Mouse (Mus musculus) kidney, embryonic 14.5 days (tissue): Measurements from ENCODE around the gene Bex1. TPM values are rescaled to one million over a fixed set of nuclear protein-coding genes. Genes with fewer than 3 reads are reported as not detected.
"Not testable (repeated sequence)": the region's sequence is repeated elsewhere in the genome, so short reads cannot be mapped to it uniquely, and the experiment has no call there.

Experiments
- ATAC-seq: fragments of 200-750 bp; cut with Nextera tagmentation; 2 replicates; pipeline ENCODE4 v1.8.0; 2017; ENCODE audit warnings: moderate number of reproducible peaks, mild to moderate bottlenecking, moderate TSS enrichment, moderate library complexity; ENCODE audit not compliant: low FRiP score, low TSS enrichment
- H3K27ac ChIP-seq: fragments of 300-500 bp; sonication (generic); 2 replicates; pipeline ENCODE4 v1.5.1; 2014; ENCODE audit warnings: low read depth, mild to moderate bottlenecking, low read length, moderate library complexity, mixed read lengths
- H3K27me3 ChIP-seq: fragments of 300-500 bp; sonication (generic); 2 replicates; pipeline ENCODE4 v1.6.1; 2014; ENCODE audit warnings: mild to moderate bottlenecking, low read length; ENCODE audit not compliant: control insufficient read depth, insufficient read depth
- H3K36me3 ChIP-seq: fragments of 300-500 bp; sonication (generic); 2 replicates; pipeline ENCODE4 v1.6.1; 2014; ENCODE audit warnings: low read length, mixed read lengths; ENCODE audit not compliant: control insufficient read depth, insufficient read depth
- H3K4me1 ChIP-seq: fragments of 300-500 bp; sonication (generic); 2 replicates; pipeline ENCODE4 v1.6.1; 2014; ENCODE audit warnings: low read length, mixed read lengths; ENCODE audit not compliant: control insufficient read depth, insufficient read depth
- H3K4me2 ChIP-seq: fragments of 300-500 bp; sonication (generic); replicated peaks from 2 replicates; pipeline ENCODE4 v1.6.1; 2014; ENCODE audit warnings: low read depth, mild to moderate bottlenecking, low read length
- H3K4me3 ChIP-seq: fragments of 300-500 bp; sonication (generic); 2 replicates; pipeline ENCODE4 v1.5.1; 2014; ENCODE audit warnings: mild to moderate bottlenecking, low read length
- H3K9ac ChIP-seq: fragments of 300-500 bp; sonication (generic); 2 replicates; pipeline ENCODE4 v1.6.1; 2014; ENCODE audit warnings: low read depth, mild to moderate bottlenecking, low read length, moderate library complexity
- H3K9me3 ChIP-seq: fragments of 300-500 bp; sonication (generic); 2 replicates; pipeline ENCODE4 v1.6.1; 2016; ENCODE audit warnings: low read length; ENCODE audit not compliant: control insufficient read depth
- WGBS: fragments of 180-500 bp; shearing (Covaris S2); extraction: QIAGEN DNeasy Blood & Tissue Kit; methylation state at CpG from one replicate; pipeline ENCODE4 v1.1.7; 2014; 5-methylcytosine and 5-hydroxymethylcytosine counted together
- polyA plus RNA-seq: library from polyadenylated mRNA; unstranded; fragments of >200 nt; fragmentation: Nextera tagmentation; extraction: Ambion mirVana; gene quantifications from 2 replicates; pipeline ENCODE4 v1.2.1, GENCODE M21; 2014

Bex1 gene
- polyA plus RNA-seq = 70.5 and 71.0 TPM in 2 replicates

GRCm38 (mm10) chrX:136214729-136215677 is at the start of gene Bex1, which contains the start of gene Tceal7:
Gene Bex1, minus strand, starts transcription at chrX:136215513.
Gene Tceal7, plus strand, starts transcription at chrX:136214779.
- 47% methylated on average over 6 of the region's 67 CpGs for WGBS
- H3K9me3 ChIP-seq, H3K36me3 ChIP-seq, H3K9ac ChIP-seq, H3K4me1 ChIP-seq, H3K27me3 ChIP-seq, H3K27ac ChIP-seq: not testable (repeated sequence)
- peak; percentile 95 for ATAC-seq
- peak within 1 kb of the TSS; percentile 29 for H3K4me3 ChIP-seq
- peak within 1 kb of the TSS; percentile 32; the same call in 1 of the 2 replicates for H3K4me2 ChIP-seq

GRCm38 (mm10) chrX:136252023-136252729 is 36.9 kb upstream of the Bex1 start:
- Histone ChIP-seq H3K4me2 (no peak overlapping the region), H3K27me3 (no peaks in the 10 kb centered on the region), H3K4me1 (no peaks in the 10 kb centered on the region), H3K27ac (no peak overlapping the region), H3K9me3 (no peaks in the 10 kb centered on the region), H3K9ac (no peak overlapping the region), H3K36me3 (peaks cover 4% of the 10 kb centered on the region; the same call in 1 of the 2 replicates), H3K4me3 (no peak overlapping the region)
- ATAC-seq = no peak
- WGBS = 71% methylated on average over 6 of the region's 6 CpGs

GRCm38 (mm10) chrX:136249671-136250070 is 34.4 kb upstream of the Bex1 start:
- peaks cover 4% of the 10 kb centered on the region; the same call in 1 of the 2 replicates for H3K36me3 ChIP-seq
- H3K9ac ChIP-seq = no peak overlapping the region
- ATAC-seq = no peak
- no peak overlapping the region for H3K27ac ChIP-seq
- 68% methylated on average over 7 of the region's 7 CpGs for WGBS
- no peak overlapping the region for H3K4me3 ChIP-seq
- H3K9me3 ChIP-seq = no peaks in the 10 kb centered on the region
- H3K4me2 ChIP-seq = no peak overlapping the region
- H3K4me1 ChIP-seq = no peaks in the 10 kb centered on the region
- no peaks in the 10 kb centered on the region for H3K27me3 ChIP-seq

- no peak overlapping the region for H3K9ac ChIP-seq
- no peak overlapping the region for H3K4me2 ChIP-seq
- no peak overlapping the region for H3K27ac ChIP-seq
- ATAC-seq = no peak
- no peak overlapping the region for H3K4me3 ChIP-seq
- 64% methylated on average over 6 of the region's 6 CpGs for WGBS
- no peaks in the 10 kb centered on the region for H3K4me1 ChIP-seq
- no peaks in the 10 kb centered on the region for H3K27me3 ChIP-seq
- H3K9me3 ChIP-seq = no peaks in the 10 kb centered on the region
- H3K36me3 ChIP-seq = peaks cover 4% of the 10 kb centered on the region; the same call in 1 of the 2 replicates
Measured at GRCm38 (mm10) chrX:136248811-136249210, 33.5 kb upstream of the Bex1 start.

- Histone ChIP-seq H3K27me3 (no peaks in the 10 kb centered on the region), H3K4me2 (peak overlapping the region; percentile 36), H3K36me3 (peaks cover 4% of the 10 kb centered on the region; the same call in 1 of the 2 replicates), H3K4me1 (no peaks in the 10 kb centered on the region), H3K9me3 (no peaks in the 10 kb centered on the region), H3K9ac (peak overlapping the region; percentile 72), H3K27ac (peak overlapping the region; percentile 68; the same call in 1 of the 2 replicates), H3K4me3 (peak overlapping the region; percentile 62)
- 33% methylated on average over 15 of the region's 15 CpGs for WGBS
- peak; percentile 87 for ATAC-seq
Measured at GRCm38 (mm10) chrX:136245521-136246071, 30.3 kb upstream of the Bex1 start.

- peak within 1 kb of the TSS; percentile 37 for H3K4me2 ChIP-seq
- H3K27ac ChIP-seq = peak within 1 kb of the TSS; percentile 68; the same call in 1 of the 2 replicates
- no peaks in the 10 kb centered on the region for H3K27me3 ChIP-seq
- H3K9me3 ChIP-seq = no peaks in the 10 kb centered on the region
- 31% methylated on average over 20 of the region's 20 CpGs for WGBS
- peaks cover 4% of the 10 kb centered on the region; the same call in 1 of the 2 replicates for H3K36me3 ChIP-seq
- H3K4me3 ChIP-seq = peak within 1 kb of the TSS; percentile 62
- H3K9ac ChIP-seq = peak within 1 kb of the TSS; percentile 72
- peak; percentile 92 for ATAC-seq
- no peaks in the 10 kb centered on the region for H3K4me1 ChIP-seq
Measured at GRCm38 (mm10) chrX:136244574-136245229, 29.4 kb upstream of the Bex1 start, which contains the start of gene Tceal9. Gene Tceal9, plus strand, starts transcription at chrX:136245079.

- Histone ChIP-seq H3K27me3 (no peaks in the 10 kb centered on the region), H3K4me3 (no peak overlapping the region), H3K36me3 (peaks cover 4% of the 10 kb centered on the region; the same call in 1 of the 2 replicates), H3K9ac (no peak overlapping the region), H3K9me3 (no peaks in the 10 kb centered on the region), H3K4me2 (no peak overlapping the region), H3K27ac (no peak overlapping the region), H3K4me1 (no peaks in the 10 kb centered on the region)
- WGBS = 89% methylated on average over 2 of the region's 2 CpGs
- ATAC-seq = no peak
Measured at GRCm38 (mm10) chrX:136243181-136243580, 27.9 kb upstream of the Bex1 start.

- H3K9me3 ChIP-seq = no peaks in the 10 kb centered on the region
- no peak for ATAC-seq
- no peaks in the 10 kb centered on the region for H3K4me1 ChIP-seq
- H3K27me3 ChIP-seq = no peaks in the 10 kb centered on the region
- H3K4me2 ChIP-seq = no peak overlapping the region
- WGBS = 53% methylated on average over 3 of the region's 3 CpGs
- H3K4me3 ChIP-seq = no peak overlapping the region
- no peak overlapping the region for H3K9ac ChIP-seq
- no peaks in the 10 kb centered on the region for H3K36me3 ChIP-seq
- no peak overlapping the region for H3K27ac ChIP-seq
Measured at GRCm38 (mm10) chrX:136238118-136238517, 22.8 kb upstream of the Bex1 start.
